Mouse (Mus musculus) hindbrain, embryonic 12.5 days (tissue): ENCODE data around the gene Ms4a7. TPM values are rescaled to one million over a fixed set of nuclear protein-coding genes. Genes with fewer than 3 reads are reported as not detected.

Experiments used
- ATAC-seq: fragments of 200-750 bp; cut with Nextera tagmentation; 2 replicates; pipeline ENCODE4 v1.8.0; 2017; ENCODE audit warnings: moderate TSS enrichment; ENCODE audit not compliant: low FRiP score
- H3K27ac ChIP-seq: fragments of 300-500 bp; sonication (generic); 2 replicates; pipeline ENCODE4 v1.5.1; 2016; ENCODE audit warnings: mild to moderate bottlenecking
- H3K27me3 ChIP-seq: fragments of 300-500 bp; sonication (generic); 2 replicates; pipeline ENCODE4 v1.6.1; 2016; ENCODE audit warnings: mild to moderate bottlenecking
- H3K36me3 ChIP-seq: fragments of 300-500 bp; sonication (generic); 2 replicates; pipeline ENCODE4 v1.6.1; 2016; ENCODE audit warnings: mild to moderate bottlenecking
- H3K4me1 ChIP-seq: fragments of 300-500 bp; sonication (generic); 2 replicates; pipeline ENCODE4 v1.6.1; 2016
- H3K4me2 ChIP-seq: fragments of 300-500 bp; sonication (generic); replicated peaks from 2 replicates; pipeline ENCODE4 v1.6.1; 2016; ENCODE audit warnings: mild to moderate bottlenecking
- H3K4me3 ChIP-seq: fragments of 300-500 bp; sonication (generic); 2 replicates; pipeline ENCODE4 v1.5.1; 2016; ENCODE audit warnings: mild to moderate bottlenecking
- H3K9ac ChIP-seq: fragments of 300-500 bp; sonication (generic); 2 replicates; pipeline ENCODE4 v1.6.1; 2016; ENCODE audit warnings: mild to moderate bottlenecking, moderate library complexity
- H3K9me3 ChIP-seq: fragments of 300-500 bp; sonication (generic); replicated peaks from 2 replicates; pipeline ENCODE4 v1.6.1; 2016; ENCODE audit warnings: mild to moderate bottlenecking
- WGBS: fragments of 180-500 bp; shearing (Covaris S2); methylation state at CpG from one replicate; pipeline ENCODE4 v1.1.7; 2016; 5-methylcytosine and 5-hydroxymethylcytosine counted together
- polyA plus RNA-seq: library from polyadenylated mRNA; unstranded; fragments of >200 nt; fragmentation: Nextera tagmentation; extraction: Ambion mirVana; gene quantifications from 2 replicates; pipeline ENCODE4 v1.2.1, GENCODE M21; 2016

Ms4a7 gene
- polyA plus RNA-seq: 2.6 and 3.7 TPM in 2 replicates

- Histone ChIP-seq H3K9me3 (no peaks in the 10 kb centered on the region), H3K9ac (no peak within 1 kb of the TSS), H3K27ac (no peak within 1 kb of the TSS), H3K4me3 (no peak within 1 kb of the TSS), H3K27me3 (no peaks in the 10 kb centered on the region), H3K4me2 (no peak within 1 kb of the TSS), H3K4me1 (no peaks in the 10 kb centered on the region), H3K36me3 (no peaks in the 10 kb centered on the region)
- 88% methylated on average over 6 of the region's 6 CpGs for WGBS
- no peak for ATAC-seq
Observed at GRCm38 (mm10) chr19:11335932-11336331, at the start of gene Ms4a7. Gene Ms4a7, minus strand, starts transcription at chr19:11336146.

- Histone ChIP-seq H3K36me3 (no peaks in the 10 kb centered on the region), H3K4me1 (no peaks in the 10 kb centered on the region), H3K4me3 (no peak overlapping the region), H3K27ac (no peak overlapping the region), H3K4me2 (no peak overlapping the region), H3K9ac (no peak overlapping the region), H3K9me3 (no peaks in the 10 kb centered on the region), H3K27me3 (no peaks in the 10 kb centered on the region)
- WGBS: 83% methylated on average over 2 of the region's 2 CpGs
- no peak for ATAC-seq
Observed at GRCm38 (mm10) chr19:11376399-11376798, 40.5 kb upstream of the Ms4a7 start.

GRCm38 (mm10) chr19:11375273-11375672, 39.3 kb upstream of the Ms4a7 start, which contains the start of gene Ms4a4a:
Gene Ms4a4a, plus strand, starts transcription at chr19:11375523.
- H3K9ac ChIP-seq: no peak within 1 kb of the TSS
- no peak within 1 kb of the TSS for H3K4me2 ChIP-seq
- H3K27me3 ChIP-seq: no peaks in the 10 kb centered on the region
- H3K36me3 ChIP-seq: no peaks in the 10 kb centered on the region
- no peak within 1 kb of the TSS for H3K4me3 ChIP-seq
- 79% methylated on average over 2 of the region's 2 CpGs for WGBS
- H3K4me1 ChIP-seq: no peaks in the 10 kb centered on the region
- ATAC-seq: no peak
- H3K27ac ChIP-seq: no peak within 1 kb of the TSS
- H3K9me3 ChIP-seq: no peaks in the 10 kb centered on the region

GRCm38 (mm10) chr19:11371181-11371580, 35.2 kb upstream of the Ms4a7 start:
- no peak for ATAC-seq
- Histone ChIP-seq H3K27me3 (no peaks in the 10 kb centered on the region), H3K4me1 (no peaks in the 10 kb centered on the region), H3K4me2 (no peak overlapping the region), H3K27ac (no peak overlapping the region), H3K36me3 (no peaks in the 10 kb centered on the region), H3K9me3 (no peaks in the 10 kb centered on the region), H3K9ac (no peak overlapping the region), H3K4me3 (no peak overlapping the region)

DNA sequence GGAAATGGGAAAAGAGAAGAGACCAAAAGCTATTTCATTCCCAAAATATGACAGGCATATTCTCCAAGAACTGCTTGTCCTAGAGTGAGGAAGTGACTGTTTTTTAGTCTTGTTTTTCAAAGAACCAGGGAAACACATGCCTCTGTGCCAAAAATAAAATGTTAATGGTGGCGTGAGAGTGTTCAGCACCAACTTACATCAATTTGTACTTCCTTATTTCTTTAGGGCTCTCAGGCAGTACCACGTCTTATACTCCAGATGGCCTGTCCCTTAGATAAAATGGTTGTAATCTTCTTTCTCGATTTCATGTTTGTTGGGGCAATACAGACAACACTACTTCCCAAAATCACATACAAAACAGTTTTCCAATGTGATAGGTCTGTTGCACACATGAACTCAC, 32.4 kb upstream of the Ms4a7 start:
- Histone ChIP-seq H3K27ac (no peak overlapping the region), H3K4me2 (no peak overlapping the region)
- 88% methylated on average over 3 of the region's 3 CpGs for WGBS

GRCm38 (mm10) chr19:11362002-11362401, 26.1 kb upstream of the Ms4a7 start:
- Histone ChIP-seq H3K27me3 (no peaks in the 10 kb centered on the region), H3K4me2 (no peak overlapping the region), H3K4me1 (no peaks in the 10 kb centered on the region), H3K9ac (no peak overlapping the region), H3K9me3 (no peaks in the 10 kb centered on the region), H3K36me3 (no peaks in the 10 kb centered on the region), H3K27ac (no peak overlapping the region), H3K4me3 (no peak overlapping the region)
- ATAC-seq: no peak

More for the DNA sequence above, 32.4 kb upstream of the Ms4a7 start:
- H3K9ac ChIP-seq: no peak overlapping the region
- no peak overlapping the region for H3K4me3 ChIP-seq
- no peaks in the 10 kb centered on the region for H3K4me1 ChIP-seq
- H3K9me3 ChIP-seq: no peaks in the 10 kb centered on the region
- H3K36me3 ChIP-seq: no peaks in the 10 kb centered on the region
- no peak for ATAC-seq
- H3K27me3 ChIP-seq: no peaks in the 10 kb centered on the region

GRCm38 (mm10) chr19:11360106-11360505, 24.2 kb upstream of the Ms4a7 start:
- Histone ChIP-seq H3K4me1 (no peaks in the 10 kb centered on the region), H3K4me3 (no peak overlapping the region), H3K36me3 (no peaks in the 10 kb centered on the region), H3K27ac (no peak overlapping the region), H3K4me2 (no peak overlapping the region), H3K27me3 (no peaks in the 10 kb centered on the region), H3K9me3 (no peaks in the 10 kb centered on the region), H3K9ac (no peak overlapping the region)
- ATAC-seq: no peak
- WGBS: 57% methylated on average over 3 of the region's 3 CpGs

GRCm38 (mm10) chr19:11355730-11356129, 19.8 kb upstream of the Ms4a7 start:
- Histone ChIP-seq H3K4me3 (no peak overlapping the region), H3K9ac (no peak overlapping the region), H3K27ac (no peak overlapping the region), H3K4me2 (no peak overlapping the region), H3K9me3 (no peaks in the 10 kb centered on the region), H3K27me3 (no peaks in the 10 kb centered on the region), H3K36me3 (no peaks in the 10 kb centered on the region), H3K4me1 (no peaks in the 10 kb centered on the region)
- WGBS: 86% methylated on average over 7 of the region's 7 CpGs
- ATAC-seq: no peak

DNA sequence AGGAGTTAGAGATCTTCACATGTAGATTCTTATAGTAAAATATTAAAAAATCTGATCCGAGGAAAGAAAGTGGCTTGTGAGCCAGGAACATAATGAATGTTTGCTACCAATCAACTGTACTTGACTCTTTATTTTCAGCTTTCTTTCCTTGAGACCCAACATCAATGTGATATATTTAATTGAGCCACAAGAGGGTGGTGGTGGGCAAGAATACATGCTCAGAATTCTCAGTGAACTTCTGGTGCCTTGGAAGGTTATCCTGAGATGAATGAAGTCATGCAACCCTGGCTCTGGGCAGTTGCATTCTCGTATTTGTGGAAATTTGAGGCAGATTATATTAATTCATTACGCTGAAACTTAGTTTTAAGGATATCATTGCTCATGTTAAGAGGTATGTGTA, 15.9 kb upstream of the Ms4a7 start:
- 50% methylated on average over 3 of the region's 3 CpGs for whole genome bisulfite sequencing
- Histone ChIP-seq H3K9ac (no peak overlapping the region), H3K9me3 (no peaks in the 10 kb centered on the region), H3K27ac (no peak overlapping the region), H3K4me2 (no peak overlapping the region), H3K27me3 (no peaks in the 10 kb centered on the region), H3K4me3 (no peak overlapping the region), H3K4me1 (no peaks in the 10 kb centered on the region), H3K36me3 (no peaks in the 10 kb centered on the region)
- no peak for ATAC-seq

DNA sequence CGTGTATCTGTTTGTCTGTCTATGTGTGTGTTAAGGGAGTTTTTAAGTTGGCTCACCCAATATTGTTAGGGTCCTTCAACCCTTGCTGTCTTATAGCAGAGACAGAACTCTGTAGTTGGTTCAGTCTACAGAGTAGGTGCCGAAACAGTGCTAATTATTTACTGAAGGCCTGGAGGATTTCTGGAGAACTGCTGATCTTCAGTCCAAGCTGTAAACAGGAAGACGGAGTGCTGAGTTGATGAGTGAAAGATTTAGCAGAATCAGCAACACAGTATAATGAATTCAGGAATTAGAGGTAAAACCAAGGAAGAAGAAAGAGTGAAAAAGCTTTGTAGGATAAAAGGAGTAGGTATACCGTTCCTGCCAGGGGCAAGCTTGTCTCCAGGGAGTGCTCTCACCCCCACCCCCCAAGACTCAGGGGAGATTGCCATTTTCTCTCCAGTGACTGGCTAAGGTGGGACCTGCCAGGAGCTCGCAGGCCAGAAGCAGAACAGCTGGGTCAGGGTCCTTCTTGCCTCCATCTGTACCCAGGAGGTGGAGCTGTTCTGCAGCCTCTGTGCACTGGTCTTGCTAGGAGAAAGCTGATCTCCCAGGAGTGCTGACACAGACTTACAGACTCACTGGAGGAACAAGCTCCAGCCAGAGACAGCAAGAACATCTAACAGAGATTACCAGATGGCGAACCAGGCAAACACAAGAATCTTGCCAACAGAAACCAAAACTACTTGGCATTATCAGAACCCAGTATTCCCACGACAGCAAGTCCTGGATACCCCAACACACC, 13.9 kb upstream of the Ms4a7 start:
- no peak for ATAC-seq
- Histone ChIP-seq H3K4me3 (no peak overlapping the region), H3K27ac (no peak overlapping the region), H3K9ac (no peak overlapping the region), H3K9me3 (no peaks in the 10 kb centered on the region), H3K4me1 (no peaks in the 10 kb centered on the region), H3K27me3 (no peaks in the 10 kb centered on the region), H3K36me3 (no peaks in the 10 kb centered on the region), H3K4me2 (no peak overlapping the region)
- WGBS: 60% methylated on average over 7 of the region's 7 CpGs

GRCm38 (mm10) chr19:11343992-11344391, 8.0 kb upstream of the Ms4a7 start:
- H3K4me1 ChIP-seq: no peaks in the 10 kb centered on the region
- H3K27me3 ChIP-seq: no peaks in the 10 kb centered on the region
- no peak for ATAC-seq
- H3K4me2 ChIP-seq: no peak overlapping the region
- H3K36me3 ChIP-seq: no peaks in the 10 kb centered on the region
- no peak overlapping the region for H3K9ac ChIP-seq
- no peaks in the 10 kb centered on the region for H3K9me3 ChIP-seq
- no peak overlapping the region for H3K27ac ChIP-seq
- H3K4me3 ChIP-seq: no peak overlapping the region

GRCm38 (mm10) chr19:11343147-11343546, 7.2 kb upstream of the Ms4a7 start:
- Histone ChIP-seq H3K27ac (no peak overlapping the region), H3K9ac (no peak overlapping the region), H3K36me3 (no peaks in the 10 kb centered on the region), H3K4me1 (no peaks in the 10 kb centered on the region), H3K4me3 (no peak overlapping the region), H3K4me2 (no peak overlapping the region), H3K9me3 (no peaks in the 10 kb centered on the region), H3K27me3 (no peaks in the 10 kb centered on the region)
- ATAC-seq: no peak

DNA sequence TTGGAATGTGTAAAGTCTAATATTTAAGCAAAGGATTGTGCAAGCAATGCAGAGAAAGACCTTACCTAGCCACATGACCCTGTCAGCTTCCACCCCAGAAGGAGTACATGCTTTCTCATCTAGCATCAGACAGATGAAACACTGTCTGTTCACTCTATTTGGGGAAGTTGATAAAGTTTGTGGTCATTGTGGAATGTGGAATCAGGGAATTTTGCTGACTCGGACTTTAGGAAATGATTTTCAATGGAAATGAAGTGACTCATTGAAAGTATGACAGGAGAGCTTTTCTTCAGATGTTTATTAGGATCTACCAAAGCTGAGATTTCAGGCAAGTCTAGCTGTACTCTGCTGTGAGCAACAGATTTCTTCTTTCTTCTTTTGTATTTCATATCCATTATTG, 14.8 kb downstream of the Ms4a7 start:
- Histone ChIP-seq H3K9me3 (no peaks in the 10 kb centered on the region), H3K36me3 (no peaks in the 10 kb centered on the region), H3K9ac (no peak overlapping the region), H3K4me1 (no peaks in the 10 kb centered on the region), H3K4me2 (no peak overlapping the region), H3K27ac (no peak overlapping the region), H3K27me3 (no peaks in the 10 kb centered on the region), H3K4me3 (no peak overlapping the region)
- no peak for ATAC-seq
- 85% methylated on average over 1 of the region's 1 CpGs for WGBS
